Mouse (Mus musculus) layer of hippocampus, postnatal 36 days (tissue): Measurements from ENCODE around the gene Zswim4. TPM values are rescaled to one million over a fixed set of nuclear protein-coding genes. Genes with fewer than 3 reads are reported as not detected.

Experiments
- DNase-seq, 2 experiments: peaks; one replicate each; pipeline ENCODE4 v3.0.0; 2022
- total RNA-seq, 2 experiments: library from RNA; stranded (reverse); gene quantifications; 2 replicates each; pipeline ENCODE4 v1.2.3; 2021

Gene Zswim4
- total RNA-seq, 2 experiments from 2014 or later, result 16.8 to 18.1 TPM

DNA sequence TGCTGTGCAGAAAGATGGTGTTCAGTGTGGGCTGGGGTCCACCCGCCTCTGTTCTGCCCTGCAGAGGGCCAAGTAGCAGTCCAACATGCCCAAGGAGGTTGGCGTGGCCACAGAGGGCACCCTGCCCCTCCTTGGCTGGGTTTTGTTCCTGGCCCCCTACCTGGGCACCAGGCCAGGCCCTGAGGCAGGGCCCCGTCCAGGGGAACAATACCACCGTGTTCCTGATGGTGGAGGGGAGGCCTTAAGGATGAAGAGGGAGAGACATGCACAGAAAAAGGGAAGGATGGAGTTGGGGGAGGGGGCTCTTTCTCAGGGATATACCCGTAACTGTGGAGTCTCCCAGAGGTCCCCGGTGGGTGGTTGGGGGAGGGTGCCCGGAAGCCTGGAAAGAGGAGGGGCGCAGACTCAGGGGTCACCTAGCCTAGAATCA is 36.7 kb downstream of the Zswim4 start:
- no peak for DNase-seq

DNA sequence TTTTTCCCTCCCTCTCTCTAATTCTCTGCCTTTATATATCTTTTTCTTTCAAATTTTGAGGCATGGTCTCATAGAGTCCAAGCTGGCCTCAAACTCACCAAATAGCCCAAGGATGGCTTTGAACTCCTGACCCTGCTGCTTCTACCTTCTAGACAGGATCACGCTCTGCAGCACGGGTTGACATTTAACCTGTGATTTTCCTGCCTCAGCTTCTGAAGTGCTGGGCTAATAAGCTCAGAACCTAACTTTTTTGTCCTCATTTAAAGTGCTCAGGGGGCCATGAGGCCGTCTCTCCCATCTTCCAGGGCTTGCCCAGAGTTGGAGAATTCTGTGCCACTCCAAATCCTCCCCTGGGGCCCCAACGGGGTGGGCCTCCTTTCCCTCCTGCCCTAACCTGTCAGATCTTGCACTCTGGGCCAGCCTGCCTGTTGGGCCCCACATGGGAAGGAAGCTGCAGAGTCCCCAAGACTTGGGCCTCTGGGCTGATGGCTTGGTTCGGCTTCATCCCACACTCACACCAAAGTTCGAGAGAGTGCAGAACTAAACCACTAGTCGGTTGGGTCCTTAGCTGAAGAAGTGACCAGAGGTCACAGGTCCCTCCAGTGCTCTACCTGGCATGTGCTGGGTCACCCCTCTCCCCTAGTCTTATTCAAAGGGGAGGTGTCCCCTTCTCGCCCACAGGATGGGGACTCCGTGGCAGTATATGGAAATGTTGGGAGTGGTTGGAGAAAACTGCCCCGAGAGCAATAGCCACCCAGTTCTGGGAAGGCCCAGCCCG is 37.3 kb downstream of the Zswim4 start:
- DNase-seq, result no peak

DNA sequence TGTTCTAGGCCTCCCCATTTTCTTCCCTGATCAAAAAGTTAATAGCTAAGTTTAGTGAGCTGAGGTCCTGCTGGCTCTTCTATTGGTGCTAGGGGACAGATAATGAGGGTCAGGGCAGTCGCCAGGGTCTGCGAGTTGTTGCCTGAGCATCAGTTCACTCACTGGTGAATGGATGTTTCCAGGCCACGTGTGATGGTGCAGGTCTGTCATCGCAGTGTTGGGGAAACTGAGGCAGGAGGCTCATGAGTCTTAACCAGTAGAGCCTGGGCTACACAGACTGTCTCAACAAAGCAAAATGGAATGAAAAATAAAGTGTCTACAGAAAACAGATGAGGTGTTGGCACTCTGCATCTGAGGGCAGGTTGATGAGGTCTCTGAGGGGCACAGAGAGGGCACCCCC is 38.0 kb downstream of the Zswim4 start:
- no peak for DNase-seq

DNA sequence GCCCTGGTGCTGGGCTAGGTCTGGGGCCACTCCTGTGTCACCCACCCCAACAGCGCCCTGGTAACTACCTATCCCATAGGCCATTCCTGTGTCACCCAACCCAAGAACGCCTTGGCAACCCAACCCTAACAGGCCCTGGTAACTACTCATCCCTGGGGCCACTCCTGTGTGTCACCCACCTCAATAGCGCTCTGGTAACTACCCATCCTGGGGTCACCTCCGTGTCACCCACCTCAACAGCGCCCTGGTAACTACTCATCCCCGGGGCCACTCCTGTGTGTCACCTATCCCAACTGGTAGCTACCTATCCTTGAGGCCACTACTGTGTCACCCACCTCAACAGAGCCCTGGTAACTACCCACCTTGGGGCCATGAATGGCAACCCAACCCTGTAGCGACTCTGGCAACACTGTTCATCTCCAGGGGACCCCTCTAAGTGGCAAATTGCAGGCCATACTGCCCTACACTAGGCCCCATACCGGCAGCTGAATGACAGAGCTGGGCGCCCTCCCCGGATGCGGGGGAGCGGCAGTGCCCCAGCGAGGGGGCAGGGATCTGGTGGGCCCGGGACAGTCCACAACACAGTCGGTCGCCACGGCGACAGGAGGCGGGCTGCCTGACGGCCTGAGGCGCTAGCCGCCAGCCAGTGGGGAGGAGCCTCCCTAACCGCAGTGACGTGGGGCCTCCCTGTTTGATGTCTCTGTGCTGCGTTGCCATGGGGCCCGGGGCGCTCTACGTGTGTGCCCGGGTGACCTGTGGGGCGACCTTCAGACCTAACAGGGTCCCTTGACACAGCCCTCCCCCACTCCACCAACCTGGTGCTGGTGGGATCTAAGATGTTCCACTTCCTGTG is 38.7 kb downstream of the Zswim4 start:
- DNase-seq, result peak; percentile 75 to 85

GRCm38 (mm10) chr8:84197141-84197921 is 39.5 kb downstream of the Zswim4 start:
- DNase-seq, result peak in 1 of 2 experiments; percentile 76

DNA sequence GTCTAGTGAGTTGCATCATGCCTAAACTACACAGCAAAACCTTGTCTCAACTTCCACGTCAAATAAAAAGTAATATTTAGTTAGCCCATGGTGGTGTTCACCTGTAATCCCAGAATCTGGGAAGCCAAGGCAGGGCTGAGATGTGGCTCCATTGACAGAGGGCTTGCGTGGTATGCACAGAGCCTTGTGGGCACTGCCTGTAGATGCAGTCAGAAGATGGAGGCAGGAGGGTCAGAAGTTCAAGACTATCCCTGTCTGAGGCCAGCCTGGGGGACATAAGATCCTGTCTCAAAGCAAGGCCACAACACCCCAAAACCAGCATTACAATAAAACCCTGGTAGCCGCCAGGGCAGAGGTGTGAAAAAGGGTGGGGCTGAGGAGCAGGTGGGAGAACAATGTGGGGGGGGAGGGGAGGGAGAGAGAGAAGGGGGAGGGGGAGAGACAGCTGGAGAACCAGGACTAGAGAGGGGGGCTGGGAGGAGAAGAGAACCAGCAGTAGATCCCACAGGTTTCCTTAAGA is 42.6 kb downstream of the Zswim4 start:
- no peak for DNase-seq

DNA sequence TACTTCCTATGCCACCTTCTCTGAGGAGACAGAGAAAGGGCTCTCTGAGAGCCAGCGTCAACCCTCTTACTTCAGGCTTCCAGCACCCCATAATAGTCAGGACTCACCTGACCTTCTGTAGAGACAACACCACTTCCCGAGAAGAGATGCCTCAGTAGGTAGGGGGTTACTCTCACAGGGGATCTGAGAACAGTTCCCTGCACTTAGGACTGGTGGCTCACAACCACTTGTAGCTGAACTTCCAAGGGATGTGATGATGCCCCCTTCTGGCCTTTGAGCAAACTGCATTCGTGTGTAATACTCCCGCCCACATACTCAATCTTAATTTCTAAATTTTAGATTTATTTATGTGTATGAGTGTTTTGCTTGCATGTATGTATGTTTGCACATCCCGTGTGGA is 43.3 kb downstream of the Zswim4 start:
- DNase-seq, result no peak

GRCm38 (mm10) chr8:84193161-84193560 is 43.7 kb downstream of the Zswim4 start:
- DNase-seq, result no peak

DNA sequence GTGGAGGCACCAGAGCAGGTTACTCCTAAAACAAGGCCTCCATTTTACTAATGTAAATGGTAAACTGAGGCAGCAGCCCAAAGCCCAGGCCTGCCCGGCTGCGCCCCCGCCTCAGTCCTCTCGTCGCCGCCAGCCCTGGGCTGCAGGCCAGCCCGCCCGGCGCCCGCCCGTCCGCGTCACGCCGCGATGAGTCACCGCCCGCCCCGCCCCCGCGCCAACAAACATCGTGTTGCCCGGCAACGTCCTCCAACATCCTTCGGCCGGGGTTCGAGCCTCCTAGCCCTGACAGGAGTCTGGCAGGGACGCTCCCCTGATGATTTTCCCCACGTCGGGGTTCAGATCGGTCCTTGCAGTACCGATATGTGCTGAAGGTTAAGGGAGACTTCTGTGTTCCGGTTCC is 44.3 kb downstream of the Zswim4 start:
- DNase-seq, result peak in 1 of 2 experiments; percentile 62

DNA sequence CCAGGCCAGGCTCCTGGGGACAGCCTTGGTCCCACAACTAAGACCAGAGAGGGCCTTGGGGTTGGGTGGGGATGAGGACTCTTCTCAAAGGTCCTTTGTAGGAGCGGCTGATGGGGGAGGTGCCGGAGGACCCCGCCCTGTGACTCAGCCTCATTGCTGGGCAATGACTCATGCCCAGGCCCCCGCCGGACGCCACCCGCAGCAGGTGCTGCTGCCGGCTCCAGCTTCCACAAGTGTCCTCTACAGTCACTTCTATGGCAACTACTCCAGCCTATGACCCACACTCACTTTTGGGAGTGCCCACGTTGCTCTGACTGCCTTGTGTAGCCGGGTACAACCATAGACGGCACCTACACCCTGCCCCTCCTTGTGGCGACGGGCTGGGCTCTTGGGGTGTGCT is 44.8 kb downstream of the Zswim4 start:
- no peak for DNase-seq

- no peak for DNase-seq
Observed at GRCm38 (mm10) chr8:84190191-84190867, 46.5 kb downstream of the Zswim4 start.

- no peak for DNase-seq
Observed at GRCm38 (mm10) chr8:84189603-84190002, 47.3 kb downstream of the Zswim4 start.

DNA sequence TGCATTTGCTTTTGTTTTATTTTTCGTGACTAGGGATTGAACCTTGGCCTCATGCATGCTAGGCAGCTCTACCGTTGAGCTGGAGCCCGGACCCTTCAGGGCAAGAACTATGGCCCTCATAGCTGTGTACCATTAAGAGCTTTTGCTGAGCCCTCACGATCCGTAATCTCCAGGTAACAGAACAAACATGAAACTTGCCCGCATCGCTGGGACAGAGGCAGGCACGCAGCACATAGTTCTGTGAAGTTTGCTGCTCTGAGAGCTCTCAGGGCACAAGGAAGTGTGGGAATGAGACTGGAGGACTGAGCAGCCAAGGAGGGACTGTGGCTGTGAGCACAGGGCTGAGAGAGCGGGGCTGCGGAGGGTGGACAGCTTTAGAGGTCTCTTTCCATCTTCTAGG is 48.2 kb downstream of the Zswim4 start:
- no peak for DNase-seq

DNA sequence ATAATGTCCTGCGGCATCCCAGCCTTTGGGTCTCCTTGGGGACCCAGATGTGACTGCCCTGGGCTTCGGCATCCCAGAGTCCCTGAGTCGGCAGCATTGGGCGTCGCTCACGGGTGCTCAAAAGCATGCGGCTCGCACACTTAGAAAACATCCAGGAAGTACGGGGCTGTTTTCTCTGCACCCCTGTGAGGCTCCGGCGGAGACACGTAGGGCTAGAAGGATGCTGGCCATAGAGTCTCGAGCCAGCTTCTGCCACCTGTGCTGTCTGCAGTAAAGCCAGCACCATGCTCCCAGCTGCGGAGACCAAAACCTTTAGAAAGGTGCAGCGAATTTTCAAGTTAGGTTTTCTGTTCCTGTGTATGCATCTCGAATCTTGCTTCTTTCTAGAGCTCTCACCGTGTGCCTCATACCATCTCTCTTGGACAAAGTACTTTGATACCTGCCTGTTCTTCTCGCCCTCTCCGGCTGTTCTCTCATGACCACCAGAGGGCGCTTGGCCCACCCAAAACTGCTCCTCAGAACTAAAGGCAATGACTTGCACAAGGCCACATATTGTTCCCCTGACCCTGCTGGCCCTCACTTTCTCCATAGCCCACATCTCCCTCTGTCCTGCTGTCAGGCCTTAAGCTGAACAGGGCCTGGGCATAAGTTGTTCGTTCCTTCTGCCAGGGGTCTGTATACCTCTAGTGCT is 49.6 kb downstream of the Zswim4 start:
- no peak for DNase-seq

GRCm38 (mm10) chr8:84186547-84186946 is 50.3 kb downstream of the Zswim4 start:
- peak; percentile 73 to 77 for DNase-seq

DNA sequence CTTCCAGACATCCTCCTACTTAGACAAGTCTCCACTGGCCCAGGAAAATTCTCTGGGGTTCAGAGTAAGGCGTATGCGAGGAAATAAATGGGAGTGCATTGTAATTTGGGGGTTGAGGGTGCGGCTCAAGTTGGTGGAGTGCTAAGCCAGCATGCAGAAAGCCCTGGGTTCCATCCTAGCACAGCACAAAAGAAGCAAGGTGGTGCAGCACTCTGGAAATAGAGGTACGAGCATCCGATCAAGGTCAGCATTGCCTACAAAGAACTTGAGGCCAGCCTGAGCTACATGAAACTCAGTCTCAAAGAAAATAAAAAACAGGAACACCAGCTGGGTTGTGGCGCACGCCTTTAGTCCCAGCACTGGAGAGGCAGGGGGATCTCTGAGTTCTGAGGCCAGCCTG is 51.7 kb downstream of the Zswim4 start, which contains the start of gene Nanos3:
Gene Nanos3 (minus strand): TSS at position 101 of the 400 bp plus-strand sequence.
- no peak for DNase-seq

DNA sequence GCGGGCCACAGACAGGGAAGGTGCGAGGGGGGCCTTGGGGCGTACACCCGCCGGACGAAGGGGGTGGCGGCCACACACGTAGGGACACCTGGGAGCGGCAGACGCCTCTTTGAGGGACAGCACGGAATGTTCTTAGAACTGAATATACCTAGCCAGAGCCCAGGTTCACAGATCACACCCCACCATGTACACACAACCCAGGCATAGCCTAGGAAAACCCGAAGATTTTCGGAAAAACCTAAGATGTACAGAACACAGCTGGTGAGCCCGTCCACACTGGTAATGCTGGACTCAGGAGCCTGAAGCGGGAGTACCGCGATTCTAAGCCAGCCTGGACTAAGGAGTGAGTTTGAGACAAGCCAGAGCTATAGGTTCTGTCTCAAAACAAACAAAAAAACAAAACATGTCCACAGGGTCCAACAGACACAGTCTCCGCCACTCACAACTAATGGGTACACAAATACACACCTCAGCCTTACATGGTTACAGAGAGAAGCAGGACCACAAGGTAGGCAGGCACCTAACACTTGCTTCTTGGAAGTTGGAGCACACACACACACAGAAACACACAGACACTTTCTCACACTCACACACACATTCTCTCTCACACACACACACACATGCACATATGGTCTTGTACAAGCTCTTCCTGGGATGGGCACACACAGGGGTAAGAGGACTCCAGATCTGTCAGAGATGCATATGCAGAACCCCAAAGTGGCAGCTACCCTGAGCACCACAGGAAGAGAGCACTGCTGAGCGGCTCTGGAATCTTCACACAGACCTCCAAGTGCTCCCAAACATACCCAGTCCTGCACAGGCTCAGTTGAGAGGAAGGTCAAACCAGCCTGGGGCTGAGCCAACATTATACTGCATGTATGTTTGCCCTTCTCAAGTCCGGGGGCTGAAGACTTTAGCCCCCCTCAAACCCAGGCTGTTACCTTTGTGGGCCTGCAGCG is 52.5 kb downstream of the Zswim4 start:
- DNase-seq, result no peak

DNA sequence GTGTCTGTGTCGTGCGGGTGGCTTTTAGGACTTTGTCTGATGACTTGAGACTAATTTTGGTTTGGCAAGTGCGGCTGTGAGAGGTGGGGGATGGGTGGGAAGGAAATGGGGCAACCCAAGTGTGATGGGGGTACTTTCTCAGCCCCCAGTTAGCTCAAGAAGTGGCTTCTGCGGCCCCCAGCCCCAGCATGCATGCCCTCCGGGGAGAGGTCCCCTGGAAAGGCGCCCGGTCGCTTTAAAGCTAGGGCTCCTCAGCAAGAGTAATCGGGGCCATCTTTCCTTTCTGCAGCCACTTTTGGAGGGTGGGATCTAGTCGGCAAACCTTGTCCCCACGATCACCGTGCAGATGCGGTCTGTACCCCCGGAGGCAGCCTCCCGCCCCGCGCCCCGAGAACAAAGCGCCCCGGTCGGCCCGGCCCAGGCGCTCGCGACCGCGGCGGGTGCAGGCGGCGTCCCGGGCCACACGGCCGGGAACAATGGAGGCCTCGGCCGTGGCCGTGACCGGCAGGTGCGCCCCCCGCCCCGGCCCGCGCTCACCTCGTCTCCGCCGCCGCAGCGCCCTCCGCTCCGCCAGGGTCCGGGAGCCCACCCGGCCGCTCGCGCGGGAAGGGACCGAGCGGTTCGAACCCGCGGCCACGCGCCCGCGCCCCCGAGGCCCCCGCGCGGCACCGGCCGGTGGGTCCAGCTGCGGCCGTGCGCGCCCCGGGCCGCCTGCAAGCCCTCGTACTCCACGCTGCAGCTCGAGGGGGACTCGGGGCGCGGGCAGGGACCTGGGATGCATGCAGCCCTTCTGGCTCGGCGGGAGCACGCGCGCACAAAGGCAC is 53.4 kb downstream of the Zswim4 start:
- no peak for DNase-seq

GRCm38 (mm10) chr8:84182833-84183232 is 54.0 kb downstream of the Zswim4 start:
- no peak for DNase-seq
